In the genomic region with DNA sequence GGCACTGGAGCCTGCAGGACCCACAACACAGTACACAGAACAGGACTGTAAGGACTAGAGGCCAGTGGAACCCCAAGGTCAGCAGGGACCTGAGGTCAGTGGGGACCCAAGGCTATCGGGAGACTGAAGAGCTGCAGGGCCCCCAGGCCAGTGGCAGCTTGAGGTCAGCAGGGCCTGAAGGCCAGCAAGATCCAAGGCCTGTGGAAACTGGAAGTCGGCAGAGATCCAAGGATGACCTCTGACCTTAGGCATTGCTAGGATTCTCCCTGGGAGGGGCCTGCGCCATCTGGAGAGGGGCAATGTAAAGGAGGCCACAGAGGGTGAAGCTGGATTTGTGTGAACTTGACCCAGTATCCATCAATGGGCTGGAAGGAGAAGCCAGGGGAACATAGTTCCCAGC, we compare ENCODE assay signal across 25 mouse cellular contexts. TPM values are rescaled to one million over a fixed set of nuclear protein-coding genes. Genes with fewer than 3 reads are reported as not detected.
DNase-seq lines count a peak whose midpoint lies in the region; ATAC-seq and TF ChIP-seq lines count a peak whose summit lies in the region.
"Had no signal": no experiment of that assay in that cellular context is flagged by ENCODE, and none has a peak within 500 bp of the region (broad histone marks: within the 10 kb centered on the region; RNA-seq: fewer than 3 reads in every experiment).

No protein-coding gene starts in this region.

- no peak overlapping the region for H3K4me2 ChIP-seq in neural tube, embryonic 13.5 days
- H3K4me2 ChIP-seq: embryonic facial prominence, embryonic 13.5 days; heart, embryonic 13.5 days; hindbrain, embryonic 12.5 days; intestine, embryonic 15.5 days; midbrain, embryonic 11.5 days had no signal

- H3K4me1 ChIP-seq in neural tube, embryonic 13.5 days (replicated peaks), result peaks cover 52% of the 10 kb centered on the region

- DNase-seq in adrenal gland, adult (ENCODE audit: inconsistent age in 2 of 2, low spot score in 1 of 2), result peak; percentile 63 to 85
- DNase-seq in adrenal gland, postnatal 4 days (ENCODE audit: low spot score in 2 of 2), result no peak
- DNase-seq in gastrocnemius, adult 2 months, result no peak
- no peak for DNase-seq in gastrocnemius, adult 8-10 months (ENCODE audit: low spot score in 2 of 2)
- DNase-seq in embryo, embryonic 10 days (ENCODE audit: low spot score), result peak; percentile 87
- DNase-seq in heart, adult 9 months (ENCODE audit: low spot score in 2 of 2), result no peak
- DNase-seq in spleen, postnatal 36 days (ENCODE audit: low spot score in 2 of 2), result no peak
- DNase-seq: cerebellum, adult 8-10 months; gastrocnemius, postnatal 25 days; heart, adult 18-20 months; heart, postnatal 14 days; kidney, adult 9 months; kidney, postnatal 14 days; layer of hippocampus, postnatal 36 days had no signal

- H3K9ac ChIP-seq in neural tube, embryonic 13.5 days, result no peak overlapping the region; the same call in 1 of the 2 replicates
- H3K9ac ChIP-seq: embryonic facial prominence, embryonic 13.5 days; heart, embryonic 13.5 days; hindbrain, embryonic 12.5 days; intestine, embryonic 15.5 days had no signal

- H3K4me3 ChIP-seq in gastrocnemius, adult 2 months, result no peak overlapping the region
- no peak overlapping the region for H3K4me3 ChIP-seq in neural tube, embryonic 13.5 days
- H3K4me3 ChIP-seq: embryonic facial prominence, embryonic 13.5 days; erythroblast, embryonic 14.5 days; heart, embryonic 13.5 days; hindbrain, embryonic 12.5 days; intestine, embryonic 15.5 days had no signal

- intact Hi-C loops in gastrocnemius, adult 2 months (cut with DNase I), result no loop called here

- no peaks in the 10 kb centered on the region for H3K36me3 ChIP-seq in neural tube, embryonic 13.5 days
- H3K36me3 ChIP-seq: embryonic facial prominence, embryonic 13.5 days; heart, embryonic 13.5 days; hindbrain, embryonic 12.5 days; intestine, embryonic 15.5 days had no signal

- 35% methylated on average over 3 of the region's 3 CpGs for WGBS in neural tube, embryonic 13.5 days

- no peaks in the 10 kb centered on the region for H3K9me3 ChIP-seq in neural tube, embryonic 13.5 days
- H3K9me3 ChIP-seq: intestine, embryonic 15.5 days had no signal

- no peak for TF ChIP-seq CTCF in gastrocnemius, adult 2 months (IDR thresholded peaks at IDR 0.05)

- peak overlapping the region; percentile 63; the same call in 1 of the 2 replicates for H3K27ac ChIP-seq in gastrocnemius, adult 2 months
- peak overlapping the region; percentile 81; the same call in 1 of the 2 replicates for H3K27ac ChIP-seq in neural tube, embryonic 13.5 days (replicated peaks)
- H3K27ac ChIP-seq: embryonic facial prominence, embryonic 13.5 days; heart, embryonic 13.5 days; hindbrain, embryonic 12.5 days; intestine, embryonic 15.5 days; macrophage had no signal

- H3K27me3 ChIP-seq in neural tube, embryonic 13.5 days, result no peaks in the 10 kb centered on the region
- H3K27me3 ChIP-seq: embryonic facial prominence, embryonic 13.5 days; heart, embryonic 13.5 days; hindbrain, embryonic 12.5 days; intestine, embryonic 15.5 days had no signal

- no peak for ATAC-seq in neural tube, embryonic 13.5 days (ENCODE audit: low read depth)
- ATAC-seq: activated CD4-positive, CD25-positive, alpha-beta regulatory T cell, adult 4 months; forebrain, embryonic 16.5 days; intestine, embryonic 15.5 days; lung, postnatal 0 days had no signal

RNA-seq across cellular contexts. Expression of a gene that starts 45.9 kb away (rescaled TPM):
- total RNA-seq in adrenal gland, postnatal 4 days (2021), result 100 to 1,000 TPM; 240 to 243 TPM
- total RNA-seq in gastrocnemius, adult 2 months (2021), result 100 to 1,000 TPM; 123 to 153 TPM
- 100 to 1,000 TPM in 1 of 4 experiments, 10 to 100 TPM in 3; 93.5 to 117 (median 97.9) TPM for total RNA-seq in gastrocnemius, adult 8-10 months (2022)
- 29.2 and 30.4 TPM in 2 replicates for polyA plus RNA-seq in neural tube, embryonic 13.5 days (2015; fragmentation: Nextera tagmentation; extraction: Ambion mirVana)

Comparison
In these comparisons a context has a peak if more than half of its experiments do, and no peak if none do; other contexts are left out.
1. DNase-seq: peak in adrenal gland, adult (2 of 2) and embryo, embryonic 10 days (single experiment); none in adrenal gland, postnatal 4 days (0 of 2), gastrocnemius, adult 2 months (single experiment), gastrocnemius, adult 8-10 months (0 of 2), heart, adult 9 months (0 of 2) and spleen, postnatal 36 days (0 of 2).